Mouse (Mus musculus) megakaryocyte-erythroid progenitor cell, adult 5-6 weeks (primary cell): ENCODE data around the gene Zfp423. TPM values are rescaled to one million over a fixed set of nuclear protein-coding genes. Genes with fewer than 3 reads are reported as not detected.

Experiments used
- ATAC-seq: replicated peaks from 2 replicates; pipeline ENCODE4 v1.8.0; 2016; ENCODE audit warnings: mild to moderate bottlenecking, inconsistent platforms; ENCODE audit not compliant: severe bottlenecking, poor library complexity, low FRiP score, low TSS enrichment
- total RNA-seq, 2 experiments: library from RNA; stranded (forward) in 1 of 2; stranded (reverse) in 1 of 2; fragments of 200-1000, 215-1000 nt in 1 of 2; fragments of >200 nt in 1 of 2; fragmentation: Nextera tagmentation in 1 of 2; gene quantifications; 2 replicates each; pipeline ENCODE4 v1.2.3; 2014 to 2017

Zfp423 gene
- total RNA-seq, 2 experiments from 2014 or later = not detected

GRCm38 (mm10) chr8:87685392-87685791, 274.0 kb downstream of the Zfp423 start:
- ATAC-seq = no peak

DNA sequence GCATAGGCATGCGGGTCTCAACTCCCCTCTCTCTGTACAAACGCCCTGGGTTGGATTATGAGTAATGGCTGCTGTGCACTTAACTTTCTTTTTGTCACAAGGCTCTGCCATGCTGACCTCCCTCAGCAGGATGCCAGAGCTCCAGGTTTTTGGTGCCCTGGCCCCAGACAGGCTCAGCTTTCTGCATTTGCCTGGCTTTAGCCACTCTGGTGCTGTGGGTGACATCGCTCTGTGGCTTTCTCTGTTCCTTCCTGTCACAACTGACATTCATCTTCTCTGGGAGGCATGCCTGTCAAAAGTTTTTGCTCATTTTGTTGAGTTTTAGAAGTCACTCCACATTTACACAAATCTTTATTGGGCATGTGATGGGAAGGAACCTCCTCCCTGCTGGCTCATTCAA, 277.3 kb downstream of the Zfp423 start:
- no peak for ATAC-seq

DNA sequence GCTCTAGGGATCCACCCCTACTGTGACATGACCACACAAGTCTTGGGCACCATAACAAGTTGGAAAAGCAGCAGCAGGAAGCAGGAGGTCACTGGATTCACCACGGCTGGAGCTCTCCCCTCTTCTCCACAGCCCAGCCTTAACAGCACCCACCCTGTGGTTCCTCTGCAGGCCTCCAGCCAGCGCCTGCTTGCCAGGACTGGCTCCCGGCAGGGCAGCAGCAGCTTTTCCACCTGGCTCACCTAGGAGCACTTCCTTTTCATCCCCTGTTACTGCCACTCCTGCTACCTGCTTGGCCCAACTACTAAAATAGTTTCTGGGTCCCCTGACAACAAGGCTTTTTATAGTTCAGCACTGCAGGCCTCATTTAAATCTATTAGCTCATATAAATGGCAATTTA, 279.4 kb downstream of the Zfp423 start:
- ATAC-seq = no peak

DNA sequence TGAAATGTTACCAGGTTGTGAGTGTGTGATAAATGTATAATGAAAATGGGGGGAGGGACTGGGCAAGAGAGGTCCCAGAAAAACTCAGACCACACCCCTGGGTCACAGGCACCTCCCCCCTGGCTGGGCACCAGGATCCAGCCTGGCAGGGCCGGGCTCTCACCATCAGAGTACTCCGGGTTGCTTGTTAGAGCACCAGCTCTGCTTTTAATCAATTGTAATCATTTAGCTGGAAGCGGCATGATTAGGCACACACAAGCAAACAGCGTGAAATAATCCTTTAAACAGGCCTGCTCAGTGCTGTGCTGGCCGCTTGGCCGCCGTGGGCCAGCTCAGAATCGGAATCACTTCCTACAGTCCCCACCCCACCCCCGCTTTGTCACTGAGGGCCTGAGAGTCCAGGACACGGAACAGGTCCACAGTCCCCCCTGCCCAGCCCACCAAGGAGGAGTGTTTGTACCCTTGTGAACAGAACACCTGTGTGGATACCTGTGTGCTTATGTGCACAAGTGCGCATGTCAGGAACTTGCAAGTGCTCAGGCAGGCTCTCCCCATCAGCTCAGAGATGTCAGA, 279.9 kb downstream of the Zfp423 start:
- ATAC-seq = no peak

DNA sequence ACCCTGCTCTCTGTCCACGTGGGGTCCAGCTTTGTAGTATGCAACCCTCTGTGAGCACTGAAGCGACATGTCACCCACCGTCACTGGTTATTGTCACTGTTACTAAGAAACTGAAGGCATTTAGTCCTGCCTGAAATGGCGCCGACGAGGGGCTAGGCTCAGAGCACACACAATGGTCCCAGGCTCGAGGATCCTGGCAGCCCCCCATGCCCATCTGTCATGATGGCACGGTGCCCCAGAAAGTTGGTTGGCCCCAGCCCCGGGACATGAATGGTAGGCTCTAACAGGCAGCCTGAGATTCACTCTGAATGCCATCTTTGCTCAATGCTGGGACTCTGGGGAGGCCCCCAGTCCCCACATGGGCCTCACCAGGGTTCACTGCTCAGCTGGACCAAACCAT, 284.0 kb downstream of the Zfp423 start:
- no peak for ATAC-seq

DNA sequence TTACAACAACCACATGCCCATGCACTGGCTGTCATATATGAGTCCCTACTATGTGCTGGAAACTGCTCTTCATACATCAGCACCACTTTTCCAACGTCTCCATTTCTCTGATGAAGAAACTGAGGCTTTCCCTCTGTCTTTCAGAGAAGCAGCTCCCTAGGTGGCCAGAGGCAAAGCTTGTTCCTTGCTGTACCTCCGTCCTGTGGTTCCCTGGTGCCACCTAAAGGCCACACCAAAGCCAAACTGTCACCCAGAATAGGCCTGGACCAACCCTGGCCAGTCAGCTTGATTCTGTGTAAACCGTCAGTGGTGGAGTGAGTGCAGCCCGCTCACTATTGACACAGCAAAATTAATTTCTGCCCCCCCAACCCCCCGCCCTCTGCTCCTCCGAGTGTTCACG, 285.2 kb downstream of the Zfp423 start:
- no peak for ATAC-seq

- no peak for ATAC-seq
Measured at GRCm38 (mm10) chr8:87672214-87672613, 287.2 kb downstream of the Zfp423 start.

GRCm38 (mm10) chr8:87671209-87671970, 288.0 kb downstream of the Zfp423 start:
- ATAC-seq = no peak

GRCm38 (mm10) chr8:87670232-87670631, 289.2 kb downstream of the Zfp423 start:
- no peak for ATAC-seq

DNA sequence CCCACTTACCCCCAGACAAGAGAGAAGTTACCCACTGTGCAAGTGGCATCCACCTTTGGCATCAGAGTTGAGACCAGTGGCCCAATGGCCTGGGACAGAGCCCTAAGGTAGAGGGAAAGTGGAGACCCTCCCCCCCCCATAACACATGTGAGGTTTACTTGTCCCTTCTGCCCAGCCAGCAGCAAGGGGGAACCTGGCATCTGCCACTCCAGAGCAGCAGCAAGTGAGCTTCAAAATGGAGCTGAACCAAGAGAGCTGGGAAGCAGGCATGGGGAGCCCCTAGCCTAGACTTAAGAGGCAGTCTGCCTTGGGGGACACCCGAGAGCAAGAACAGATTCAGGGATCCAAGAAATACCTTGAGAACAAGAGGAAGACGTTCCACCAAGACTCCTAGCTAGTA, 290.7 kb downstream of the Zfp423 start:
- no peak for ATAC-seq

DNA sequence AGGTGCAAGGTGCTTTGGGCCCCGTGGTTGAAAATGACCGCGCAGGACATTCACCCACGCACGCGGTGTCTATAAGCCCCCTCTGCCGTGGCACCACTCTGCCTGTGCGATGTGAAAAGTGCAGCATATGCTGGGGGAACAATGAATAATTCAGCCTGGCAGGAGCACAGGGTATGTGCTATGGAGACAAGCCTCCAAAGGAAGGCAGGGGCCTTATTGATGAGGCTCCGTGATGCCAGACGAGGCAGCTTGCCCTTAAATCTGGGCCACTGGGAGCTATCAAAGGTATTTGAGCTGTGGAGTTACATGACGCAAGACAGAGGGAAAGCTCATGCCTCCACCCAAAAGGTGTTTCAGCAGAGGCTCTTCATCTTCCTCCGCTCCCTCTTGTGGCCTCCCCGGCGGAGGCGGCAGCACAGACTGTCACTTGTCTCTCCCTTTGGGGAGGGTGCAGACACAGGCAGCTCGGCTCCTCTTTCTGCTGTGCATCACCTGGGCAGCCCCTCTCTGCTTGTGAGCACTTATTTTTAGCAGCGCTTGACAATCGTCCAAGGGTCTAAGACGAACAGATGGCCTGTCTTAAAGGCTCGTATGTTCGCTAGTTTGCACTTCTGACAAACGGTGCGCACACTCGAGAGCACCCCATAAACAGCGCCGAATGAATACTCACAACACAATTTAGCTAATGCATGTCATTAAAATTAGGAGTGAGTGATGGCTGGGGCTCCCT, 291.3 kb downstream of the Zfp423 start:
- ATAC-seq = no peak

GRCm38 (mm10) chr8:87667297-87667696, 292.1 kb downstream of the Zfp423 start:
- ATAC-seq = no peak

DNA sequence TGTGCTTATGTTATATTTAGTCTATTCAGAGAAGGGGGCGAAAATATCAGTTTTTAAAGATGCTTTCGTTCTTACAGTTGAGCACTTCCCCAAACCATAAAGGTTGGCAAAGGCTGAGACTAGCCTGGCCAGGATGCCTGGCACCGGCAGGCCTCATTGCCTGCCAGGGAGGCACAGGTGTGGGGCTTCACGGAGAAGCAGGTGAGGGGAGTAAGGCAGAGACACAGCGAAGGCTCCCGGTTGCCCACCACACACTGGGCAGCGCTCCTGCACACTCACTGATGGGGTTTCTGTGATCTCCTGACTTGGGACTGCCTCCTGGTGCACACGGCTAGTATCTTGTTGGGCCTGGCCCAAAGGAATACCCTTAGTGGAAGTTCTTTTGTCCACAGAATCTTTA, 294.1 kb downstream of the Zfp423 start:
- no peak for ATAC-seq

DNA sequence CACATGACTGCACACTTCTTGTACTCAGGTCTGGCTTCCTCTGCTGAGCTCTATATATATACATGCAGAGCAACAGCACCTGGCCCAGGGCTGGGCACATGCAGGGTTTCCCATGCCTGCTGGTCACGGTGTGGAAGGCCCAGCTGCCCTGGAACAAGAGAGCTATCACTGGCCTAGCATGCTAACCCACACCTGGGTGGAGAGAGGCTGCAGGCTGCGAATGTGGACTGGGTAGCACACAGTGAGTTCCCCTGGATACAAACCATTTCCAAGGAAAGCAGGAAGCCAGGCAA, 295.2 kb downstream of the Zfp423 start:
- no peak for ATAC-seq

- ATAC-seq = peak; percentile 79; the same call in 1 of the 2 replicates
Measured at GRCm38 (mm10) chr8:87663349-87664216, 295.8 kb downstream of the Zfp423 start.

DNA sequence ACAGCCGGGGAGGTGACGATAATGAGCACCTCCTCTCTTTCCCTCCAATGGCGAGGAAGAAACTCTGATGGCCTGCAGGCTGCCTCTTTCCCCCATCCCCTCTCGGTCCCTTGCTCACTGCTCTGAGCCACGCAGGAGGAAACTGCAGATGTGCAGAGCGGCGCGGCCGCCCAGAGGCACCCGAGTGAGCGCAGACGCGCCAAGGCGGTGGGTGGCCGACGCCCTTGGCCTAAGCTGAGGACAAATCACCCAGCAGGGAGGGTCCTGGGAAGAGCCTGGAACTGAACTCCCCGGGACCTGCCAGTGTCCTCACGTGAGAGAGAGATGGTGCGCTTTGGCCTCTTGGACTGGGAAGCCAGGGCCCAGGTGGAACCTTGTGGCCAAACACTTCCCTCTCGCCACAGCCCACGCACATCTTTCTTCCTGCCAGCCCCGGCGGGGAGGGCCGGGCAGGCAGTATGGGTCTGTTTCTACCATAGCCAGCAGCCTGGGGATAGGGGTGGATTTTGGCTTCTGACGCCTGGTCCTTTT, 296.5 kb downstream of the Zfp423 start:
- no peak for ATAC-seq

DNA sequence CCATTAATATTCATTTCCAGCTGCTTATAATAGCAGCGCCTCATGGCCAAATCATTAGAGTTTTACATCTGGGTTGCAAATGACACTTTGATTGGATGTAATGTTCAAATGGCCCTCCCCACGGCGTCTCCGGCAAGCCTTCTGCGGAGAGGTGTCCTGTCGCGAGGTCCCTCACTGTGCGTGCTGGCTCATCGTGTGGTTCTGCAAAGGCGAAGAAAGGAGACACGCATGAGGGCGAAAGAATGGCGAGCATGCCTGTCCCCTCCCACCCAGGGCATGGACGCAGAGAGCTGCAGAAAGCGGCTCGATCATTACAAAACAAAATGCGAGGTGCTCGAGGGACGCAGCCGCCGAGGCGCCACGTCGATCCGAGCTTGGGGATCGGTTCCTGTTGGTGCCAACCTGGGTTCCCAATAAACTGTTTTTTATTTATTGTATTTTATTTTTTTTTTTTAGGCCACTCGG, 297.1 kb downstream of the Zfp423 start:
- ATAC-seq = no peak

GRCm38 (mm10) chr8:87660916-87661910, 298.2 kb downstream of the Zfp423 start:
- no peak for ATAC-seq
